Mouse (Mus musculus) megakaryocyte, embryonic 14.5 days (primary cell): ENCODE data around the gene Ankrd17.

Source experiments
- FLI1 ChIP-seq: IDR thresholded peaks from 2 replicates; pipeline ENCODE4 v1.6.1; 2012; ENCODE audit warnings: low read length, inconsistent platforms, mixed read lengths
- GATA1 ChIP-seq: IDR thresholded peaks from 3 replicates; pipeline ENCODE4 v1.6.1; 2012; ENCODE audit warnings: mixed read lengths, low read length, inconsistent platforms, borderline replicate concordance

DNA sequence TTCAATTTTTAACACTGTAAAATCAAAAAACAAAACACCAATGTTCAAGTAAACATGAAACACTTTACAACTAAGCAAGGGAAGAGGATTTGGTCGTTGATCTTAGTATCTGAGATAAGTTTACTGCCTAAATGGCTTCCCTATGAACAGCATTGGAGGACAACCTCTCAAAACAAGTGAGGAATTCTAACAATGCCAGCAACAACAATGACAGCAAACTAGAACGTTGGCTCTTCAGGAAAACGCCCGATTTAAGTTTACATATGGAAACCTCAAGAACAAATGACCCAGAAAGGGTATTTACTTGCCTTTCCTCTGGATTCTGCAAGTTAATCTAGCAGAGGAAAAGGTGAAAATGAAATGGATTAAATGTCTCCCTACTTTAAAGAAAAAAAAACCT lies 121.0 kb downstream of the Ankrd17 start:
- no peak for TF ChIP-seq FLI1
- TF ChIP-seq GATA1 = no peak
